Mouse (Mus musculus) right cerebral cortex, postnatal 36 days (tissue): ENCODE data around the gene Olfr1019.

Experiments used
- DNase-seq, 2 experiments: peaks; one replicate each; pipeline ENCODE4 v3.0.0; 2022; ENCODE audit warnings: low spot score in 2 of 2, mixed read lengths in 1 of 2

The Olfr1019 gene

DNA sequence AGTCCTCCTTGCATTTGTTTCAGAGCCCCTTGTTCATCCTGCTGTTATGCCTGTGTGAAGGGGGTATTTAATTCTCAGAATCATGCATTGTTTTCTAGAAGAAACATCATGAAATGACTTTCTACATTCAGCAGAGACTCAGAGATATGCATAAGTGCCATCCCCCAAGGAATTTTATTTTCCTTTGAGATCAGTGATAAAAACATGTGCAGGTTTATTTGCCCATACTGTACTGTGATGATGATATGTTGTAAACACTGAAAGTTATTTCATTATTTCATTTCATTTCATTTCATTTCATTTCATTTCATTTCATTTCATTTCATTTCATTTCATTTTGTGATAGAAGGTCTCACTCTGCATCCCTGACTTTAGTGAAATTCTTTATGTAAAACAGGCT lies at the start of gene Olfr1019:
Olfr1019 (minus strand) TSS at position 101 of the 400 bp plus-strand sequence.
- no peak for DNase-seq

DNA sequence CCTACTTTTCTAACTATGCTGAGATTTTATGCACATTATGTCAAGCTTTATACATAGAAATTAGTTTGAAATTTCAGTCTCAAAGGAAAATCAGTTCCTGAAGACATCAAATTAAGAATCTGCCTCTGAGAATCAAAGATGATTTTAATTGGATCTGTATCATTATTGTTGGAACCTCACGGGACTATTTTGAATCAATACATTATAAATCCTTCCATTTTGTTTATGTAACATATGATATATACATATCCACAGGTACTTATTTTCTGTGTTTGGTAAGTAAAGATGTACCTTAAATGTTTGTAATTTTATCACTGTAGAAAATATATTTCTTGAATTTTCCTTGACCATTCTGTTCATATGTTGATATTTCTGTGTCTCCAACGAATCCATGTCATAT lies 40.1 kb upstream of the Olfr1019 start, which contains the start of gene Olfr1023:
Olfr1023 (plus strand) TSS at position 301 of the 400 bp plus-strand sequence.
- DNase-seq, result no peak

DNA sequence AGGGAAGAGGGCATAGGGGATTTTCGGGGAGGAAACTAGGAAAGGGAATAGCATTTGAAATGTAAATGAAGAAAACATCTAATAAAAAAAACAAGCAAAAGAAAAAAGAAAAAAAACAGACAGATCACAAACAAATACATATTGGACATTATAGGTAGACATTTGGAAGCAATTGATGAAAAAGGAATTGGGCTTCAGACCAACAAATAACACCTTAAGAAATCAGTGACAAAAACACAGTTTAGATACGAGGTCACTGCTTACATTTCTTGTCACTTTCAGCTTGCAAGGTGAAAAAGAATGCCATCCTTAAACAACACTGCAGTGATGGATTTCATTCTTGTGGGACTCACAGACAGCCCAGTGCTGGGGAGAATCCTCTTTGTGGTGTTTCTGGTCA lies 23.0 kb upstream of the Olfr1019 start, which contains the start of gene Olfr1022:
Olfr1022 (plus strand) TSS at position 301 of the 400 bp plus-strand sequence.
- DNase-seq, result no peak

DNA sequence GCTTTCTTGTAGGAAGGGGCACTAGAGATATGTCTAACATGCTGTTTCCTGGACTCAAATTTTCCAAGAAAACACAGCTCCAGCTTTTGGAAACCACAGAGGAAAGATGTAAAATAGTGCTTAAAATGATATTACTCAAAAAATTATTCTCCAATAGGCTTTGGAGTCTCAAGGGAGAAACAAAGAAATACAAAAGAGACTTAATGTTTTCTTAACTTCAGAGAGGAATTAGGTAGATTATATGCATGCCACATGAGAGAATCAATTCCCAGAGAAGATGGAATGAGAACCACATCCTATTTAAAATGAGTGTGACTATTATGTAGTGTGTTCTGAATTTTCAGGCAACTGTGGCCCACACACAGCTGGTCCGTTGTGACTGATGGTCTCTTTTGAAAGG lies 1.4 kb upstream of the Olfr1019 start, which contains the start of gene Olfr1020:
Olfr1020 (plus strand) TSS at position 301 of the 400 bp plus-strand sequence.
- DNase-seq, result no peak

DNA sequence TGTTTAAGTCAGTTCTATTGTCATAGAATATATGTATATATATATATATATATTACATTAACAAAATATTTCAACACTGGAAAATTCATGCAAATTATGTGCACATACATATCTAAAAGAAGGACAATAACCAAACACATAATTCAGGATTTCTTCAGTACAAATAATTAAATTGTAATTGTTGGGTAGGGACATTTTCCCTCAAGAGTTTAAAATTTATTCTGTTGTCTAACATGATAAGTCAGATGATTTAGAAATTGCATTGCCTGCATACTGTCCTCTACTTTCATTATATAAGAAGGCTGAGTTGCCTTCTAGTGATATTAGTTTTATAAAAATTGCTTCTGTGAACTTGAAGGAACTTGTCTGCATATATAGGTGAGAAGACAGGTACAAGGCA lies 27.1 kb downstream of the Olfr1019 start, which contains the start of gene Olfr1018:
Olfr1018 (plus strand) TSS at position 301 of the 400 bp plus-strand sequence.
- DNase-seq, result no peak

DNA sequence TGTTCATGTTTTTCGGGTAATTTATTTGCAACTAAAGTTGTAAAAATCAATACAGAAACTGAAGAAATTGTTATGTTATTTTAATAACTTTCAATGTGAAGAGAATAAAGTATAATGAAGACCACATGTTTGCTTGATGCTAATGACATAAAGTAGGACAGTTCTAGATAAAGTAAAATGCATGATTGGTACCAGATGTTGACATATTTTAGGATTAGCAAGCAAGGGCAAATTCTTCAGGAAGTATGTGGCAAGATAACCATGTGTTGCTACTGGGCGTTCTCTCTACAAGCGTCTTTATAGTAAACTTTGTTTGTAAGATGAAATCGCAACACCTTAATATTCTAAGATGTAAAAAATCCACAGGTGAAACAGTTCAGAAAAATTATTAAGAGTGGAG lies 40.8 kb downstream of the Olfr1019 start:
- DNase-seq, result no peak

DNA sequence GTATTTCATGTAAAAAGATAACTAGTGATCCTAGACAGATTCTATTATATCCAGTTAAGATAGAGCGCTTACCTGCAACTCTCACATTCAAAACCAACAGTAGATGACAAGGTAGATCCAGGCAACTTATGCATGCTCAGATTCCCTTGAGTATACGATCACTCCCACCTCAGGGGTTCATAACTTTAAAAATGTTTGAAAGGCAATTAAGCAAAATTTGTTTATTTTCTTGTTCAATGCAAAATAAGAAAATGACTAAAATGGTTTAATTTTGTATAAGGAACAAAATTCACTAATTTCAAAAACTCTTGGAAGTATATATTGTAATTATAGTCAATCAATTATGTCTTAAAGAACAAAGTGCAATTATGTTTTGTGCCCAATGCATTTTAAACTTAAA lies 42.8 kb downstream of the Olfr1019 start, which contains the start of gene Olfr1016:
Olfr1016 (minus strand) TSS at position 101 of the 400 bp plus-strand sequence.
- no peak for DNase-seq

DNA sequence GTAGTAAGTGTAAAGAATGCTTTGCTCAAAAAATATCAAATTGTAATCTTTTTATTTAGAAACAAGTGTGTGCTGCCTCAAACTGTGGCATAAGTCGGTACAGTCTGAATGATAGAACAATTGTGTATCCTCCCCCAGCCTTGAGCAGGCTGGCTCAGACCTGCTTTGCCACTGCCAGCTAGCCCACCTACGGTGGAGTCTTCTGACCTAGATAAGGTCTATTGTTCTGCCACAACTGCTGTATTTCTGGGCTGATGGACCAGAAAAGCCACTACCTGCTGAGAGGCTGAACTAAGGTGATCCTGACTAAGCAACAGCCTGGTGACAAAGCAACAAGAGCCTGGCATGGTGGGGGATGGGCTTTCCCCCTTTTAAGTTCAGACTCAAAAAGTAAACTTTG lies 53.0 kb downstream of the Olfr1019 start:
- DNase-seq, result no peak
